Mouse (Mus musculus): ENCODE data around the gene Tgfbr1.

The Tgfbr1 gene

DNA sequence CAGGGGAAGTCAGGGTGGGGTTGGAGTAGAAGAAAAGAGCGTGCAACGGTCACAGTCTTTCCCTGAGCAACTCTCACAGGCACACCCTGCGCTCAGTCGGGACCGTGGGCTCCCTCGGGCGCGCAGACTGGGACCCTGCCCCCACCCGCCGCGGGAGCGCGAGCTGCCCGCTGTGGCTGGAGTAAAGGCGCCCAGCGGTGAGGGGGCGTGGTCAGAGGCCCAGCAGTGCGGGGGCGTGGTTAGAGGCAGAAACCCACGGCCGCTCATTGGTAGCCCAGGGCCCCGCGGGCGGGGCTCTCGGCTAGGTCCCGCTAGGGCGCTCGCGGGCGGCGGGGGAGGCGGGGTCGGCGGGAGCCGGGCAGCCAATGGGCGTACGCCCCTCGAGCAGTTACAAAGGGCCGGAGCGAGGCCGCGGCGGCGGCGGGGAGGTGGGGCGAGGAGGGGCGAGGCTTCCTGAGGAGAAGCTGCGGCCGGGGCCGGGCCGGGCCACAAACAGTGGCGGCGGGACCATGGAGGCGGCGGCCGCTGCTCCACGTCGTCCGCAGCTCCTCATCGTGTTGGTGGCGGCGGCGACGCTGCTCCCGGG lies at the start of gene Tgfbr1:
Gene Tgfbr1, plus strand, starts transcription at position 420 of the 586 bp plus-strand sequence.
- DNase-seq (ENCODE audit: low spot score) = peak; percentile 98

GRCm38 (mm10) chr4:47303340-47303998 lies 49.6 kb upstream of the Tgfbr1 start:
- no peak for DNase-seq (ENCODE audit: low spot score)

DNA sequence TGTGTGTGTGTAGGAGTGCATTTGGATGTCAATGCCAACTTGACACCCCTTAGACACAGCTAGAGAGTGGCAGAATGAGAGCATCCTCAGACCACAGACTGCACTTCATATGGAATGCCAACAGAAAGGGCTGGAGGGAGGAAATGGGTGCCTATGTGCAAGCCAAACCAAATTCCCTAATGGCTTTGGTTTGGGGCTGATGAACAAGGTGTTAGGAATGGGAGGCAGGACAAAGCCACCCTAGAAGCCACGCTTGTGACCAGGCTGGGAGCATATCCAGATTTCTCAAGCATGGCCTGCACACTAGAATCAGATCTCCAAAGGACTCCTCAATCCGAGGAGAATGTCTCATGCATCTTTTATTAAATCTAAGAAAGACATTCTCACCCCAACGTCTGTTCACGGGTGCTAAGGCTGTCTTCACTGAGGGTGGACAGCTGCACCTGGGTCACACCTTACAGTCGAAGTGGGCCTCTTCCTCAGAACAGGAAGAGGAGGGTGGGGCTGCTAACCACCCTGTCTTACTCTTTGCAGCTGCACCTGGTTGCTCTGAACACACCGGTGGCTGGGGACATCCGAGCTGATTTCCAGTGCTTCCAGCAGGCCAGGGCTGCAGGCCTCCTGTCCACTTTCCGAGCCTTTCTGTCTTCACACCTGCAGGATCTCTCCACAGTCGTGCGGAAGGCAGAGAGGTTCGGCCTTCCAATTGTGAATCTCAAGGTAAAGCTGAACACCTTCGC lies 43.0 kb upstream of the Tgfbr1 start:
- no peak for DNase-seq (ENCODE audit: low spot score)

- no peak for DNase-seq (ENCODE audit: low spot score)
Measured at GRCm38 (mm10) chr4:47310812-47311211, 42.2 kb upstream of the Tgfbr1 start.

GRCm38 (mm10) chr4:47311467-47311866 lies 41.6 kb upstream of the Tgfbr1 start:
- no peak for DNase-seq (ENCODE audit: low spot score)

DNA sequence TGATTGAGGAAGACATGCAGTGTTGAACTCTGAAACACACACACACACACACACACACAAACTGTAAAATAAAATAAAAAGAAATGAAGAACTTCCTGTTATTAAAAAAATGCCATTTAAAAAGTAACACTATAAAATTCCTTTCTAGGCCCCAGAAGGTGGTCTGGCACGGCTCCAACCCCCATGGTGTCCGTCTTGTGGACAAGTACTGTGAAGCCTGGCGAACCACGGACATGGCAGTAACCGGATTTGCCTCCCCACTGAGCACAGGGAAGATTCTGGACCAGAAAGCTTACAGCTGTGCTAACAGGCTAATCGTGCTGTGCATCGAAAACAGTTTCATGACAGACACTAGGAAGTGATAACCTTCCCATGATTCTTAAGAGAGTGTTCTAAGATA lies 41.1 kb upstream of the Tgfbr1 start:
- no peak for DNase-seq (ENCODE audit: low spot score)

- DNase-seq (ENCODE audit: low spot score) = no peak
Measured at GRCm38 (mm10) chr4:47312676-47313075, 40.3 kb upstream of the Tgfbr1 start.

- DNase-seq (ENCODE audit: low spot score) = no peak
Measured at GRCm38 (mm10) chr4:47313710-47314410, 39.2 kb upstream of the Tgfbr1 start.

DNA sequence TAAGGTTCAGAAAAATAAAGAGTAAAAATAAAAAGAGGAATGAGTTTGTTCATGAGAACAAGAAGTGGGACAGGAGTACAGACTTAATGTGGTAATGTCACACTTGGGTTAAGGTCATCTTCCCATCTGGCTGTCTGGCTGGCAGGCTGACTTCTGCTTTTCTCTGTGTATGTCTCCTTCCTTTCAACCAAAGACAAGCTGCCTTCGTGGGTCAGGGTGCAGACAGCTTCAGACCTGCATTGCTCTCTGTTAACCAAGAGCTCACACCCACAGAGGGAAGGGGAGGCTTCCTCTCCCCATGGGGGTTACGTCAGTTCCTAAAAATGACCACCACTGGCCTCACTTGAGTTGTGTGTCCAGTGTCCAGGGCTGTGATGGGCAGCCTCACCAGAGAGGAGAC lies 37.6 kb upstream of the Tgfbr1 start:
- no peak for DNase-seq (ENCODE audit: low spot score)

DNA sequence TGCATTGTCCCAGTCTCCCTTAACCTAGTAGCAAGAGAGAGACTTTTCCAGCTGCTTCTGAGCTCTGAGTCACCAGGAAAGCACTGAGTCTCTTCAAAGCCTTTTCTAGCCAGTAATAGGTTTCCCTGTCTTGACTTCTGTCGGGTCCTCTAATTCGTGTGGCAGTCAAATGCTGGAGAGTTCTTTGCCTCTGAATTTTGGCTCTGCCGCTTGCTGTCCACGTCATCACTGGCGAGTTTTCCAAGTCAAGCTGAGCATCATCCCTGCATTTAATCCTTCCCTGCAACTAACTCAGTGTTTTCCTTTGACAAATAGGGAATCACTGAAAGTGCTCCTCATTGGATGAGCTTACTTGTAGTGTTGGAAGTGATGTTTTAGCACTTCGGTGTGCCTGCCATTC lies 36.6 kb upstream of the Tgfbr1 start:
- no peak for DNase-seq (ENCODE audit: low spot score)

- no peak for DNase-seq (ENCODE audit: low spot score)
Measured at GRCm38 (mm10) chr4:47319561-47320321, 33.3 kb upstream of the Tgfbr1 start.

DNA sequence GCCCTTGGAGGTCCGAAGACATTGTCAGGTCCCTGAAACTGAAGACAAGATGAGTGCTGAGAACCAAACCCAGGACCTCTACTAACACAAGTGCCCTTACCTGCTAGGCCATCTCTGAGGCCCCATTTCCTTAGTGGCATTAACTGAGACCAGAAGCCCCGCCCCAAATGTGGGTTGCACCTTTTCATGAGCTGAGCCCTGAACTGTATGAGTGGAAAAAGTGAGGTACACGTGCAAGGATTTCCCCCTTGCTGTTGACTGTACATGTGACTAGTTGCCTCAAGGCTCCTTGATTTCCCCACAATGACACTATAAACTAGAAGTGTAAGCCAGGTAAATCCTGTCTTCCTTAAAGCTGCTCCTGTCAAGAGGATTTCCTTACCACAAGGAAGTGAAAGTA lies 30.7 kb upstream of the Tgfbr1 start:
- no peak for DNase-seq (ENCODE audit: low spot score)

DNA sequence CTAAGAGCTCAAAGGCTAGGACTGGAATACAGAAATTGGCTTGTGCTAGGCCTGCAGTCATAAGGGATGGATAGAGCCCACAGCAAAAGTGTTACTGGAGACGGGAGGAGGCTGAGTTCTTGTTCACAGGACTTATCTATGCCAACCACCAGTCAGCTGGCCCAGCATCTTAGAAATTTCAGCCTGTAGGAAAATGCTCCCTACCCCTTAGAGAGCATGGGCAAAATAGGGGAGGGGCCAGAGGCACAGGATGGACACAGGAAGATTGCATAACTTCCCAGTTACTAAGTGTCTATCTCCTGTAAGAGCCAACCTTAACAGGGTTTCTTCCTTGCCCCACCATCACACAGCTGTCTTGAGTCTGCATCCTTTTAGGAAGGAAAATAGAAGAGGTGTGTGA lies 28.8 kb upstream of the Tgfbr1 start:
- no peak for DNase-seq (ENCODE audit: low spot score)

- DNase-seq (ENCODE audit: low spot score) = no peak
Measured at GRCm38 (mm10) chr4:47327782-47328181, 25.2 kb upstream of the Tgfbr1 start.

DNA sequence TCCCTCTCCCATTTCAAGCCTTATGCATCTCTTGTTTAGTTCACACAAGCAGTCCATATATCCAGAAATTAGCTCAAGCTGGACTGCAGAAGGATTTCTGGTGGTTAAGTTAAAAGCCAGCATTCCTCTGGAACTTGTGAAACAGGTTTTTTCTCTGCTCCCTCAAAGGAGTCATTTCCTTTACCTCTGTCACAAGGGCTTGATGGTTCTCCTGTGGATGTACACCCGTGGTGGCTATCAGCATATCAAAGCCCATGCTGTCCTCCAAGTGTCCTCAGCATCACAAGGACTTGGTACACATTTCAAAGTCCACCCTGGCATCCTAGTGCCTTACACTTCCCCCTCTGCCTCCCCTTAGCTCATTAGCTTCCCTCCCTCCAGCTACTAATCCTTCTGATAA lies 23.7 kb upstream of the Tgfbr1 start:
- DNase-seq (ENCODE audit: low spot score) = no peak

GRCm38 (mm10) chr4:47330378-47331052 lies 22.5 kb upstream of the Tgfbr1 start:
- DNase-seq (ENCODE audit: low spot score) = no peak

DNA sequence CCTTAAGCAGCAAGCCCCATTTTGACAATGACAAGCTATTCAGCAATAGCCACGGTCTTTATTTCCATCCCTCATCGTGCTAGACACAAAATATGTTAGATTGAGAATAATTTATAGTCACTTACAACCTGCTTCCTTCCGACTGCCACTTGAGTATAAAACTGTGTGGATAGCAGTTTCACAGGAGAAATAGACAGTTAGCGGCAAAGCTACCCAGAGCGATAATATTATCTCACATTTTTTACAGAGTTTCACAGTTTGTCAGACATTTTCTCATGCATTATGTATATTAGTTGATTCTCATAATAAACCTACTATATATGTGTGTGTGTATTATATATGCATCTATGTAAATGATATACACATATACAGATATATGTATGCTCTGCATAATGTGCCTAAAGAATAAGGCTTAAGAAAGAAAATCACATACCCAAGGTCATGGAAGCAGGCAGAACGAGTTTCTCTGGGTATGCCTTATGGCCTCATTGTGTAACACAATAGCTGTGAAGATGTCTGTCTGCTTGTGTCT lies 20.1 kb upstream of the Tgfbr1 start:
- DNase-seq (ENCODE audit: low spot score) = no peak

- DNase-seq (ENCODE audit: low spot score) = no peak
Measured at GRCm38 (mm10) chr4:47333541-47333940, 19.5 kb upstream of the Tgfbr1 start.

- no peak for DNase-seq (ENCODE audit: low spot score)
Measured at GRCm38 (mm10) chr4:47336941-47337600, 16.0 kb upstream of the Tgfbr1 start.

DNA sequence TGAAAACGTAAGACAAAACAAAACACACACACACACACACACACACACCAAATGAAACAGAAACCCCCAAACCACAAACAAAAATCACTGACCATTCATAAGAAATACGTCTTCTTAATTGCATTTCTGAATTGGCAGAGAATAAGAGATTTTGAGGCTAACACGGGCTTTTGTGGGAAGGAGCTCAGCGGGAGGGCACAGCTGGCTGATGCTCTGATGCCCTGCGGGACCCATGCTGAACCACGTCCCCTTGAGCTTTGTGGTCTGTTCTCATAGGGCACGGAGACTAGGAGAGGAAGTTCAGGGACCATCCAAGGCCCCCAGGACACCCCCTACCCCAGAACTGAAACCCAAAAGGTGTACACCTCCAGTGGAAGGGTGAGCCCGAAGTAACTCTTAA lies 10.4 kb upstream of the Tgfbr1 start:
- no peak for DNase-seq (ENCODE audit: low spot score)

DNA sequence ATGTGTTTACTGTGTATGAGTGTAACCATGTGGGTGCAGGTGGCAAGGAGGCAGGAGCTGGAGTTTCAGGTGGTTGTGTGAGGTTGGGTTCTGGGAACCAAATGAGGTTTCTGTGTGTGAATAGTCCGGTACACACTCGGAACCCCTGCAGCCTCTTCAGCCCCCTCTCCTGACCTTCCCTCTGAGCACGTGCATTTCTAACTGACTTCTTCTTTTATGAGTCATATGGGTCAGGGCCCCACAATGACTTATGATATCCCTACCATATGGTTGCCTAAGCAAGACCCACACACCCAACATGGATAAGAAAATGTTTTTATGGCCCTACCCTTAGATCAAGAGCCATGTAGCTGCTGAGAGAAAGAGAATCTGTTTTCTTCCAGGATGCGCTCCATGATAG lies 6.0 kb upstream of the Tgfbr1 start:
- DNase-seq (ENCODE audit: low spot score) = no peak
